Mouse (Mus musculus): ENCODE results near the gene Otos. TPM values are rescaled to one million over a fixed set of nuclear protein-coding genes. Genes with fewer than 3 reads are reported as not detected.
A peak's percentile ranks its signal among the peaks of the same experiment; 100 is the strongest.

The Otos gene
- total RNA-seq, 2 experiments from 2014 or later = 0.38 to 0.44 TPM

DNA sequence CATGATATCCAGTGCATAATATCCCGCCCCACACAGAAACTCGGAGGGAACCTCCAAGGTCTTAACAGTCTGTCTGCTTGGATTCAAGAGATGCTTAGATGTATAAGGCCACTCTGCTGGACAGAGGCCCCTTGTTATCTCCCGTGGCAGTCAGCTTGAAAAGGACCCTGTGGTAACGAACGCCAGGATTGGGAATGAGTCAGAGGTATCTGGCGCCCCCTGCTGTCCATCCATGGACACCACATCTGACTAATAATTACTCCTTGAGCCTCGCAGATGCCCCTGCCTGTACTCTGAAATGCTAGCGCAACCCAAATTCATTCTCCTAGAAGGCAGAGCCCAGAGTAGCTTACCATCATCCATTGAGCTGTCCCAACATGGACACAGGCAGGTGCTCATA, 889 bp downstream of the Otos start:
- peak; percentile 81 to 90 for DNase-seq (ENCODE audit: extremely low spot score in 1 of 2, low spot score in 1 of 2)

DNA sequence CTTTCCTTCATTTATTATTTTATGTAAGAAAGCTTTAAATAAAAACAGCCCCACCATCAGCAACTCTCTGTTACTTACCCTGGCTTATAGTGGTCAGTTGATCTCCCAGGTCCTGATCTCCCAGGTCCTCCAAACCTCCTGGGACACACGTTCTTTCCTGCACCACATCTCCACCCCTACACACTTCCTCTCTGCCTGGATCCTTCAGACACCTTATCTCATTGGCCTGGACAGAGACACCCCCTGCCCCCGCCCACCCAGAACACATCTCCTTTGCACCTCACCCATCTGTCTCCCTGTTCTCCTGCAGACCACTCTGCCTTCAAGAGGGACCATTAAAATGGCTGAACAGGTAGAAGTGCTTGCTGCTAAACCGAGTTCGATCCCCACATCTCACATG, 1.6 kb downstream of the Otos start:
- DNase-seq (ENCODE audit: extremely low spot score in 1 of 2, low spot score in 1 of 2) = no peak

DNA sequence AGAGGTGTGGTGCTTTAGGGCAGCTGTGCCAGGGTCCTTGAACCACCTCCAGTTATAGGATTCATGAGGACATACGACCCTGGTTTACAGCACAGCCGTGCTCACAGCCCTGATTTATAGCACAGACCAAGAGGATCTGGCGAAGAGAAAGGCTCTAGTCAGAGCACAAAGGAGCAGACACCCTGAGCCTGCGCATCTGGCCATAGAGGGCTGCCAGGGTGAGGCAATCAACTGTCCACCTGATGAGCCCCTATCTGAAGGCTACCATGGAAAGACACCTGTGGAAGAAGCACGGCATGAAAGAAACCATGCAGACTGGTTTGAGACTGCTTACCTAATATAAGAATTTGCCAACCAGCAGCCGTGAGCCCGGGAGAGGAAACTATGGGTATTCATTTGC, 2.0 kb downstream of the Otos start:
- no peak for DNase-seq (ENCODE audit: extremely low spot score in 1 of 2, low spot score in 1 of 2)

- DNase-seq (ENCODE audit: extremely low spot score in 1 of 2, low spot score in 1 of 2) = no peak
Measured at GRCm38 (mm10) chr1:92646111-92646510, 2.5 kb downstream of the Otos start.

- DNase-seq (ENCODE audit: extremely low spot score in 1 of 2, low spot score in 1 of 2) = no peak
Measured at GRCm38 (mm10) chr1:92644916-92645315, 3.7 kb downstream of the Otos start.

DNA sequence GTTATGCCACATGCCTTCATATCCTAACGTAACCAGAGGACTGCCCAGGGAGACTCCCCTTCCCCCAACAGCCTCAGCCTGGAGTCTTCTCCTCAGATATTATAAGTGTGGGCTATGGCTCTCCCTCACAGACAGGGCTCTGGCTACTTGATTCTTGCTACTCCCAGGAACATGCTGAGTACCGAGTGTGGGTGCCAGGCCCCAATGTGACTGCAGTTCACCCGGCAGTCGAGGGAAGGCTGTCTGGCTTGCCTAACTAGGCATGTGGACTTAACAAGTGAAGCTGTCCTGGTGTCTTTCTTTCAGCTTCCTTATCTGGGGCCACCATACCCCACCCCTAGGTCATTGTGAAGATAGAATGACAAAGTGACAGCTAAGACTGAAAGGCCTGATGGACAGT, 5.0 kb downstream of the Otos start:
- no peak for DNase-seq (ENCODE audit: extremely low spot score in 1 of 2, low spot score in 1 of 2)

DNA sequence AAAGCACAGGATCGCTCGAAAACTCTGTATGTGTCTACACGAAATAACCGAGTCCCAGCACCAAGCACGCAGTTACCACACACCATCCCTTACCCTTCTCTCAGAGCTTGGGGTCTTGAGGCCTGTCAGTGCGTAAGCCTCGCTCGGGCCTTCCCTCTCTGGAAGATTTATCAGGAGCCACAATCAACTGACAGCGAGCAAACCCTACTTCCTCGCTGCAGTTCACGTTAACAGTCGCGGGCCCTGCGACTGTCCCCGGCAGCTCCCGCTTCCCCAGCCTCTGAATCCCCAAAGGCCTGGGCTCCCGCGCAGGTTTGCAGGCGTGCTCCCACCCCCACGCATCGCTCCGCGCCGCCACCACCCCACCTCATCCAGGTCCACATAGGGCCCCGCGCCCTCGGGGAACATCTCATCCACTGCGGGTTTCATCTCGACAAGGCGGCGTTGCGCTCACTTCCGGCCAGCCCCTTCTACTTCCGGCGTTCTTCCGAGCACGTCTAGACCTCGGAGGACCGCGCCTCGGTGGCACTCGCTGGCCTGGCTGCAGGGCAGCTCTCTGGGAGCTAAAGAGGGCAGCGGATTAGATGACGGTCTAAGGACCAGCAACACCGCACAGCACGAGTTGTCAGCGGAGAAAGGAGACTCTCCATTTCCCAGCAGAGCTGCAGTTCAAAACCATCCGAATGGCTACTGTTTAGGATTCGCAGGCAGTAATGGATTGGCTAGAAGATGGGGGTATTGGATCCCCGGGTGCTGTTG, 6.9 kb downstream of the Otos start, which contains the start of gene Cops9:
Gene Cops9, minus strand, starts transcription at position 472 of the 759 bp plus-strand sequence.
- peak; percentile 81 for DNase-seq (ENCODE audit: extremely low spot score in 1 of 2, low spot score in 1 of 2)

DNA sequence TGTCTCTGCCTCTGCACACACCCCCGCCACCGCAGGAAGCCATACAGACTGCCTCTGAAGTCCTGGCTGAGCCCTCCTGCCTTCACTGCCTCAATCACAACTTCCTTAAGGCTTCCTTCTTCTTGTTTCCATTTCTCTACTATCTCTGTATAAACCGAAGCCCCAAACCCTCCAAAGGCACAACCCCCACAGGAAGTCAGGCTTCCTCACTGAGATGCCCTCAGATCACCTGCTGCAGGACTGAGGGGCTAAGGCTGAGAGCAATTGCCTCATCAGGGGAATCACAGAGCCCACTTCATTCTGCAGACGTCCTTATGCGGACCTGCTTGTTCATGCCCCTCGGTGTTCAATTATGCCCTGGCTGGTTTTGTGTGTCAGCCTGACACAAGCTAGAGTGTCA, 8.2 kb downstream of the Otos start:
- no peak for DNase-seq (ENCODE audit: extremely low spot score in 1 of 2, low spot score in 1 of 2)

- no peak for DNase-seq (ENCODE audit: extremely low spot score in 1 of 2, low spot score in 1 of 2)
Measured at GRCm38 (mm10) chr1:92638736-92639135, 9.9 kb downstream of the Otos start.

DNA sequence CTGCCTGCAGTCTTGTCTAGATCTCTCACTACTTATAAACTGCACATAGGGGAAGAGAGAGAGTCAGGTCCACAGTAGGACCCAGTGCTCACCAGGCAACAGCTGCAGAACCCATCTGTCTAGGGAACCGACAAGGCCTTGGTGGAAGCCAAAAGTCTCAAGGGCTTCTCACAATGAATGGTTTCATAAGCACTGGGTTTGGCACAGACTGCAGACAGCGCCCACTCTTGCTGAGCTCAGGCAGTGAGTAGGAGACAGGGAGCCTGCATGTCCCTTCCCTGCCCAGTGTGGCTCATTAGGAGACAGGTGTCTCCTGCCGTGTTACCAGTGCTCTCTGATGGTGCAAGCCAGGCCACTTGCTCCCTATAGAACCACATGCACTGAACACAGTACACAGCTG, 10.5 kb downstream of the Otos start:
- no peak for DNase-seq (ENCODE audit: extremely low spot score in 1 of 2, low spot score in 1 of 2)

DNA sequence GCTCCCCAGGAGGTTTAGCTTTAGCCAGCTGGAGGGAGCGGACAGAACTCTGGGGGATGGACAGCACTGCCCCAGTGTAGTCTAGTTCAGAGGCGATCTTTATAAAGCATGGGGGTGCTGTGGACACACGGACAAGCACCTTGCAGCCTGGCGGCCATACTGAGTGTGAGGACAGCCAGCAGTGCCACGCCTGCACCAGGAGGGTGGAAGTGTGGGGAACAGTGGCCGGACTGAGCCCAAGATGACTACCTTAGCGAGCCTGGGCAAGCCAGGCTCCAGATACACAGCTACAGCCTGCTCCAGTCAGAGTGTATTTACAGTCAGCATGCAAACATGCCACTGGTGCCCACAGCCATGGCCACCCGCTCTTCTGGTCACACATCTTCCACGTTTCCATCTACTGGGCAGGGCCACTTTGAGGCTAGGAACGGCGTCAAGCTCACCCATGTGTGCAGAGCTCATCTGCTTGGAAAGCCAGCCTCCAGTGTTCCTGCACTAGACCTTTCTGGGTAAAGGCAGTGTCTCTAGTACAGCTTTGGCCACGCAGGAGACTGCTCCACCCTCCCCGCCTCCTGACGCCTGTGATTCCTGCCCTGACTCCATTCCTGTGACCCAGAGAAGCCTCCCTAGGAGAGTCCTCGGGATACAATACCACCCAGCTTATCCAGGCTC, 11.0 kb downstream of the Otos start:
- no peak for DNase-seq (ENCODE audit: extremely low spot score in 1 of 2, low spot score in 1 of 2)

DNA sequence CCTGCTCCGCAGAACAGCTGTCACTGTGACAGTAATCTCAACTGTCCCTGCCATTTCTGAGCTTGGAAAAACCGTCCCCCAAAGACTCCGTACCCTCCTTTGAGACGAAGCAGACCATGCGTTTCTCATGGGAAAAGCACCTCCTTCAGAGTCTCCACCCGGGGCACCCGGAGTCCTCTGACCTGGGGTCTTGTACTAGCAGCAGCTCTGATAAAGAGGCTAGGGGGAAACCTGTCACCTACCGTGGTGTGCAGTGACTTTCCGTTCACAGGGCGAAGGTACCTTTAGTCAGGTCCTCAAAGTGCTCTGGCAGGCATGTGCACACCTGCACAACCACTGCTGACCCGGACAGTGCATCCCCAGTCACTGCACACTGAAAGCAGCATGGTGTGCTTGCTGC, 12.0 kb downstream of the Otos start:
- no peak for DNase-seq (ENCODE audit: extremely low spot score in 1 of 2, low spot score in 1 of 2)

GRCm38 (mm10) chr1:92636015-92636414, 12.6 kb downstream of the Otos start:
- no peak for DNase-seq (ENCODE audit: extremely low spot score in 1 of 2, low spot score in 1 of 2)

DNA sequence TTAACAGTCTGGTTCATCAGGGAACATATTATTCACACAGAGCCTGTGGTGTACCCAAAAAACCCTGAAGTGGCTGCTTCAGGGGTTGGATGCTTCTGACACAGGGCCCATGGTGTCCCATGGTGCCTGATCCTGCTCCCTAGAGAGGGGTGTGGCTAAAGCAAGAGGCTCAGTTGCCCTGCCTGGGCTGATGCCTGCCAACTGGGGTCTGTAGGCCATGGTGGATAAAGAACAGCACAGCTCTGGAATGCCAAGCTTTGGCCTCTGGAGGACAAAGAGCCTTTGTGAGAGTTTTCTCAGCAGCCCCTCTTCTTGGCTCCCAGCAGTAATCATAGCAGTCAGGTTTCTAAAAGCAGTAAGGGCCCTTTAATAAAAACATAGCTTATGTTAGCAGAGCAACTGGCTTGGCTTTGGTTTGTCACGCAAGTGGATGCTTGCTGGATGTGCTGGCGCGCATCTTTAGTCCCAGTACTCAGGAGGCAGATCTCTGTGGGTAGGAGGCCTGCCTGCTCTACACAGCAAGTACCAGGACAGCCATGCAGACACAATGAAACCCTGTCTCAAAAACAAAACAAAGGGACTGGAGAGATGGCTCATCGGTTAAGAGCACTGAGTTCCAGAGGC, 13.6 kb downstream of the Otos start:
- DNase-seq (ENCODE audit: extremely low spot score in 1 of 2, low spot score in 1 of 2) = peak in 1 of 2 experiments; percentile 8

DNA sequence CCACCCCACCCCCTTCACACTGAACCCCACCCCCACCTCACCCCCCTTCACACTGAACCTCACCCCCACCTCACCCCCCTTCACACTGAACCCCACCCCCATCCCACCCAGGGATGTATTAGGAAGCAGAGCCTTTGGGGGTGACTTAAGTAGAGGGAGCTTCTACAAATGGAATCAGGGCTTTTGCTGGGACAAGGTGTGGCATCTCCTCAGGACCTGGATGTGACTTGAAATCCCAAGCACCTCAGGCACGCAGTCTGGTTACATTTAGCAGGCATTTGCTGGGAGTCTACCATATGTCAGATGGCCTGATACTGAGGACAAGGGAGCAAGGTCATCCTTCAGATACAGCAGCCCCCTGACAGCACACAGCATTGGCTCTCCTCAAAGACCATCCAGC, 14.1 kb downstream of the Otos start:
- no peak for DNase-seq (ENCODE audit: extremely low spot score in 1 of 2, low spot score in 1 of 2)

DNA sequence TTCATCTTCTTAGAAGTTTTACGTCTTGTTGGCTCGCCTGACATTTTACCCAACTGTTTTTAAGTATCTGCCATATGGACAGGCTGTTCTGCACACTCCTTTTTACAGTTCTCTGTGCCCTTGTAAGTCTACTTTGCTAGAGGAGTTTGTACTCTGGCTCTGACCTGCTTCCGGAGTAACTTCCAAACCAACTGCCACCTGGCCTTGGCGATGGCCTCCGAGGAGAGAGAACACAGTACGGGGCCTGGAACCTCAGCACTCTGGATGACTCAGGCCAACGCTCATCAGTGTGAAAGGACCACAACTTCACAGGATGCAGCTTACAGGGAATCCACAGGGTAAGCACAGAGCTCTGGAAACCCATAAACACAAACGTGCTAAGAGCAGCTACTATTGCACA, 14.9 kb downstream of the Otos start:
- peak in 1 of 2 experiments; percentile 3 for DNase-seq (ENCODE audit: extremely low spot score in 1 of 2, low spot score in 1 of 2)

- DNase-seq (ENCODE audit: extremely low spot score in 1 of 2, low spot score in 1 of 2) = no peak
Measured at GRCm38 (mm10) chr1:92632948-92633347, 15.7 kb downstream of the Otos start.

- peak in 1 of 2 experiments; percentile 0 for DNase-seq (ENCODE audit: extremely low spot score in 1 of 2, low spot score in 1 of 2)
Measured at GRCm38 (mm10) chr1:92632196-92632595, 16.4 kb downstream of the Otos start.

DNA sequence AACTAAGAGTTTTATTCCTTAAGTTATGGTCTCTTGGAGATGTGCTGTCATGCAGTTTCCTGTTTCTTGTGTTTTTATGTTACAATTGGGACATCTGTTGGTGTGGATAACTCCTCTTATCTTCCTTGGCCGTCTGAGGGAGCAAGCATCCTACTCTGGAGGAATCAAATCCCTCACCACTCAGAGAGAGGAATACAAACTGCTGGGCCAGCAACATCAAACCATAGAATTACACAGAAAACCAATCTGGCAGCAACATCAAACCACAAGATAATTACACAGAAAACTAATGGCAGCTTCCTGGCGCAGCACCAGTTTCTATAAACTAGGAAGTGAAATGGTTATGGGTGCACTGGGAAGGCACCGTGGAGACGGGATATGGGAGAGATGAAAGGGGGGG, 20.4 kb downstream of the Otos start:
- DNase-seq (ENCODE audit: extremely low spot score in 1 of 2, low spot score in 1 of 2) = no peak

- DNase-seq (ENCODE audit: extremely low spot score in 1 of 2, low spot score in 1 of 2) = no peak
Measured at GRCm38 (mm10) chr1:92618360-92618759, 30.3 kb downstream of the Otos start.

- no peak for DNase-seq (ENCODE audit: extremely low spot score in 1 of 2, low spot score in 1 of 2)
Measured at GRCm38 (mm10) chr1:92617488-92617887, 31.2 kb downstream of the Otos start, which contains the start of gene Olfr12. TSS of gene Olfr12 (plus strand) at chr1:92617788.
